Mouse (Mus musculus) heart, embryonic 15.5 days (tissue): ENCODE results near the gene Pip4k2c. TPM values are rescaled to one million over a fixed set of nuclear protein-coding genes. Genes with fewer than 3 reads are reported as not detected.
"Not testable (repeated sequence)": the region's sequence is repeated elsewhere in the genome, so short reads cannot be mapped to it uniquely, and the experiment has no call there.

ENCODE experiments used
- ATAC-seq: fragments of 200-750 bp; cut with Nextera tagmentation; replicated peaks from 2 replicates; pipeline ENCODE4 v1.8.0; 2017; ENCODE audit warnings: low read depth, moderate TSS enrichment; ENCODE audit not compliant: insufficient number of reproducible peaks, insufficient read depth, low FRiP score
- H3K27ac ChIP-seq: fragments of 300-500 bp; sonication (generic); 2 replicates; pipeline ENCODE4 v1.5.1; 2015; ENCODE audit warnings: mild to moderate bottlenecking, inconsistent platforms
- H3K27me3 ChIP-seq: fragments of 300-500 bp; sonication (generic); 2 replicates; pipeline ENCODE4 v1.6.1; 2015; ENCODE audit warnings: inconsistent platforms
- H3K36me3 ChIP-seq: fragments of 300-500 bp; sonication (generic); 2 replicates; pipeline ENCODE4 v1.6.1; 2015; ENCODE audit warnings: mild to moderate bottlenecking, inconsistent platforms
- H3K4me1 ChIP-seq: fragments of 300-500 bp; sonication (generic); replicated peaks from 2 replicates; pipeline ENCODE4 v1.6.1; 2015; ENCODE audit warnings: inconsistent platforms
- H3K4me2 ChIP-seq: fragments of 300-500 bp; sonication (generic); 2 replicates; pipeline ENCODE4 v1.6.1; 2015; ENCODE audit warnings: inconsistent platforms, mild to moderate bottlenecking, moderate library complexity
- H3K4me3 ChIP-seq: fragments of 300-500 bp; sonication (generic); 2 replicates; pipeline ENCODE4 v1.5.1; 2015; ENCODE audit warnings: mild to moderate bottlenecking, inconsistent platforms
- H3K9ac ChIP-seq: fragments of 300-500 bp; sonication (generic); 2 replicates; pipeline ENCODE4 v1.6.1; 2015; ENCODE audit warnings: mild to moderate bottlenecking, inconsistent platforms
- H3K9me3 ChIP-seq: fragments of 300-500 bp; sonication (generic); replicated peaks from 2 replicates; pipeline ENCODE4 v1.6.1; 2016; ENCODE audit warnings: inconsistent platforms
- WGBS: fragments of 180-500 bp; shearing (Covaris S2); methylation state at CpG from one replicate; pipeline ENCODE4 v1.1.7; 2015; ENCODE audit warnings: mixed read lengths; 5-methylcytosine and 5-hydroxymethylcytosine counted together
- polyA plus RNA-seq: library from polyadenylated mRNA; unstranded; fragments of >200 nt; fragmentation: Nextera tagmentation; extraction: Ambion mirVana; gene quantifications from 2 replicates; pipeline ENCODE4 v1.2.1, GENCODE M21; 2015

The Pip4k2c gene
- polyA plus RNA-seq, 1 experiment from 2014 or later: 23.2 TPM

GRCm38 (mm10) chr10:127166771-127167613 lies 44.4 kb downstream of the Pip4k2c start:
- H3K4me3 ChIP-seq: peak overlapping the region; percentile 59
- no peak overlapping the region for H3K27ac ChIP-seq
- H3K27me3 ChIP-seq: peaks cover 90% of the 10 kb centered on the region
- H3K9me3 ChIP-seq: no peaks in the 10 kb centered on the region
- no peak for ATAC-seq
- no peak overlapping the region for H3K9ac ChIP-seq
- H3K36me3 ChIP-seq: no peaks in the 10 kb centered on the region
- H3K4me2 ChIP-seq: peak overlapping the region; percentile 100
- 28% methylated on average over 15 of the region's 15 CpGs for WGBS
- peaks cover 41% of the 10 kb centered on the region for H3K4me1 ChIP-seq

DNA sequence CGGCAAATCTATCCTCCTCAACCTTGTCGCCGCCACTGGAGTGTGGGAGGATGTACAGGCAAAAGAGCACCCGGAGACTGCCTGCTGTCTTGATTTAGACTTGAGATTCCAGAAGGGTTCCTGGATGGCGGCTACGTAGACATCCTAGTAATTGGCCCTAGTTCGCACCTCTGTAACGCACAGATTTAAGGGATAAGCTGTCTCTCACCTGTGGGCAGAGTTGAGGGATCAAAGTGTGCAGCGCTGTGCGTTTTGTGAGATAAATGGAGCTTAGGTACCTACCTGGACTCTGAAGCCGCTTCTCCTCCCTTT lies 45.0 kb downstream of the Pip4k2c start:
- H3K9ac ChIP-seq: peak overlapping the region; percentile 59; the same call in 1 of the 2 replicates
- H3K27me3 ChIP-seq: peaks cover 84% of the 10 kb centered on the region
- peaks cover 40% of the 10 kb centered on the region for H3K4me1 ChIP-seq
- H3K27ac ChIP-seq: no peak overlapping the region
- H3K4me2 ChIP-seq: peak overlapping the region; percentile 100
- H3K9me3 ChIP-seq: no peaks in the 10 kb centered on the region
- no peaks in the 10 kb centered on the region for H3K36me3 ChIP-seq
- WGBS: 3% methylated on average over 11 of the region's 11 CpGs
- ATAC-seq: no peak
- H3K4me3 ChIP-seq: peak overlapping the region; percentile 59

DNA sequence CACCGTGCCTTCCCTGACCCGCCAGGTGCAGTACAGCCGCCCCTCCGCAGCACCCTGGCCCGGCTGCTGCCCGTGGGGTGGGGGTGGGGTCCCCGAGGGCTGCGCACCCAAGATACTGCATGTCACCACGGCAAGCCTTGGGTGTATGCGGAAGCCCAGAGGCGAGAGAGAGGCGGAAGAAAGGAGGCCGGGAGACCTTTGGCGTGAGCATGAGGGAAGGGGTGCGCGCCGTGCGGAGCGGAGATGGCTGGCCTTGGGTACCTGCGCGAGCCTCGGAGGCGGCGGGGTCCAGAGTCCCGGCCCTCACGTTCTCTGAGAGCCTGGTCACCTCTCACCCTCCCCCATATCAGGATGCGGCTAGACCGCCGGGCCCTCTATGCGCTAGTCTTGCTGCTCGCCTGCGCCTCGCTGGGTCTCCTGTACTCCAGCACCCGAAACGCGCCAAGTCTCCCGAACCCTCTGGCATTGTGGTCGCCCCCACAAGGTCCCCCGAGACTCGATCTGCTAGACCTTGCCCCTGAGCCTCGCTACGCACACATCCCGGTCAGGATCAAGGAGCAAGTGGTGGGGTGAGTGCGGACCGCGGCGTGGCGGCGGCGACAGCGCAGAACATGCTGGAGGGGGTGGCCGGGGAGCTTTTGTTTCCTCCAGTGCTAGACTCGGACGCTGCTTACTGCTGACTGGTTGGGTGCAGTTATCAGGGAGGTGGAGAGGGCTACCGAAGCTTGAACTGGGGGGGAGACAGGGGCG lies 45.6 kb downstream of the Pip4k2c start:
- Histone ChIP-seq H3K36me3 (no peaks in the 10 kb centered on the region), H3K9me3 (no peaks in the 10 kb centered on the region), H3K27me3 (peaks cover 79% of the 10 kb centered on the region), H3K4me1 (peaks cover 35% of the 10 kb centered on the region), H3K4me2 (peak overlapping the region; percentile 100), H3K9ac (peak overlapping the region; percentile 59), H3K4me3 (peak overlapping the region; percentile 59), H3K27ac (peak overlapping the region; percentile 25; the same call in 1 of the 2 replicates)
- under 1% methylated on average over 55 of the region's 56 CpGs for WGBS
- peak; percentile 48 for ATAC-seq

- Histone ChIP-seq H3K4me1 (peaks cover 30% of the 10 kb centered on the region), H3K36me3 (no peaks in the 10 kb centered on the region), H3K4me2 (peak overlapping the region; percentile 100), H3K4me3 (peak overlapping the region; percentile 59), H3K27ac (peak overlapping the region; percentile 25; the same call in 1 of the 2 replicates), H3K27me3 (peaks cover 73% of the 10 kb centered on the region), H3K9ac (peak overlapping the region; percentile 59), H3K9me3 (no peaks in the 10 kb centered on the region)
- peak; percentile 15; the same call in 1 of the 2 replicates for ATAC-seq
- under 1% methylated on average over 42 of the region's 42 CpGs for WGBS
Observed at GRCm38 (mm10) chr10:127165354-127165653, 46.1 kb downstream of the Pip4k2c start.

DNA sequence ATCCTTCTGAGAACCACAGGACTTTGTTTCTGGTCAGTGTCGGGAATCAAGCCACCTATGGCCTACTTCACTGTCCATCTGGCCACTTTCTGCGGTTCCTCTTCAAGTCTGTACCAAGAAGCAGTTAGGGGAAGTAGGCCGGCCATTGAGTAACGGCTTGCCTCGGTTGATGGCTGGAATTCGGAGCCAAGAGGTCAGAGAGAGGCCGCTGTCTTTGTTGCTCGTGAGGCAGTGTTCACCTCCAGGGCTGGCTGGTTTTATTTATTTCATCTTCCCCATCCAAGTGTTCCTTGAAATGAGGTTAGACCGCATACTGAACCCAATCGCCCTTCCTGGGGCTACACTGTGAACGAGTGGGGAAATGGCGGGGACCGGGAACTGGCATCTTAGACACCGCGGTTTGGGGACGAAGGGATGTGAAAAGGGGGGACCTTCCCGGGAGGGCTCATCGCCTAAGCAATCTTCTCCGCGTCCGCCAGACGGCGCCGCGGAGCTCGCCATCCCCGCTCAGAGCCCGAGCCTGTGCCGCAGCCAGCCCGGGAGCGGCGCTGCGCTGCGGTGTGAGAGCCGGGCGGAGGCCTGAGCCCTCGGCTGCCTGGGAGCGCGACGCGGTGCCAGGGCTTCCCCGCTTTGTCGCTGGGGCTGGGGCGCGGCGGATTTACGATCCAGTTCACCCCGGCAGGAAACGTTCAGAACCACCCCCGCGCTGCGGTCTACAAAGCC lies 46.6 kb downstream of the Pip4k2c start, which contains the start of gene B4galnt1:
B4galnt1 (plus strand) TSS at position 595 of the 723 bp plus-strand sequence.
- Histone ChIP-seq H3K9ac (peak within 1 kb of the TSS; percentile 59), H3K4me3 (peak within 1 kb of the TSS; percentile 59), H3K9me3 (no peaks in the 10 kb centered on the region), H3K36me3 (no peaks in the 10 kb centered on the region), H3K27ac (peak within 1 kb of the TSS; percentile 25; the same call in 1 of the 2 replicates), H3K4me1 (peaks cover 24% of the 10 kb centered on the region), H3K27me3 (peaks cover 68% of the 10 kb centered on the region), H3K4me2 (peak within 1 kb of the TSS; percentile 100)
- WGBS: 2% methylated on average over 52 of the region's 52 CpGs
- ATAC-seq: peak; percentile 73

GRCm38 (mm10) chr10:127164190-127164589 lies 47.2 kb downstream of the Pip4k2c start:
- H3K27ac ChIP-seq: no peak overlapping the region
- 0 out of 2 replicates have a peak overlapping the region, but pooled peaks have one; percentile 100 for H3K4me2 ChIP-seq
- no peak for ATAC-seq
- peaks cover 62% of the 10 kb centered on the region for H3K27me3 ChIP-seq
- no peak overlapping the region for H3K4me3 ChIP-seq
- WGBS: 82% methylated on average over 4 of the region's 4 CpGs
- H3K36me3 ChIP-seq: no peaks in the 10 kb centered on the region
- H3K4me1 ChIP-seq: peaks cover 24% of the 10 kb centered on the region
- H3K9me3 ChIP-seq: no peaks in the 10 kb centered on the region
- no peak overlapping the region for H3K9ac ChIP-seq

DNA sequence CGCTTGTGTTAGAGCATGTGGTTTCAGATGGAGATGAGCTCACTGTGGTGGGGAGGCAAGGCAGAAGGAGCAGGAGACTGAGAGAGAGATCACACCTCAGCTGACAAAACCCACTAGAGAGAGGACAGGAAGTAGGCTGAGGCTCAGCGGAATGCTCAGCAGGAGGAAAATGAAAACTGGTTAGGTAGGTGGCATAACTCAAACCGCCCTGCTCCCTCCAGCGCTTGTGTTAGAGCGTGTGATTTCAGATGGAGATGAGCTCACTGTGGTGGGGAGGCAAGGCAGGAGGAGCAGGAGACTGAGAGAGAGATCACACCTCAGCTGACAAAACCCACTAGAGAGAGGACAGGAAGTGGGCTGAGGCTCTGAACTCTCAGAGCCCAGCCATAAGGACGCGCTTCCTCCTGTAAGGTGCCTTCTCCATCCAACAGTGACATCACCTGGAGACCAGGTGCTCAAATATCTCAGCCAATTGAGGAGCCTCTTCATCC lies 48.6 kb downstream of the Pip4k2c start:
- not testable (repeated sequence) for H3K36me3 ChIP-seq, H3K27ac ChIP-seq, H3K9ac ChIP-seq, H3K9me3 ChIP-seq, ATAC-seq, H3K4me3 ChIP-seq, H3K4me2 ChIP-seq
- H3K27me3 ChIP-seq: peaks cover 49% of the 10 kb centered on the region
- H3K4me1 ChIP-seq: peaks cover 22% of the 10 kb centered on the region
- WGBS: 39% methylated on average over 7 of the region's 7 CpGs

GRCm38 (mm10) chr10:127160728-127161127 lies 50.7 kb downstream of the Pip4k2c start:
- Histone ChIP-seq H3K4me3 (no peak overlapping the region), H3K27me3 (peaks cover 29% of the 10 kb centered on the region), H3K9ac (no peak overlapping the region), H3K9me3 (no peaks in the 10 kb centered on the region), H3K4me1 (peaks cover 11% of the 10 kb centered on the region), H3K27ac (no peak overlapping the region), H3K4me2 (no peak overlapping the region), H3K36me3 (no peaks in the 10 kb centered on the region)
- no peak for ATAC-seq
- WGBS: 52% methylated on average over 3 of the region's 3 CpGs

- peaks cover 22% of the 10 kb centered on the region for H3K27me3 ChIP-seq
- no peak overlapping the region for H3K9ac ChIP-seq
- H3K4me3 ChIP-seq: no peak overlapping the region
- H3K9me3 ChIP-seq: no peaks in the 10 kb centered on the region
- H3K4me2 ChIP-seq: no peak overlapping the region
- 75% methylated on average over 9 of the region's 9 CpGs for WGBS
- peaks cover 5% of the 10 kb centered on the region for H3K4me1 ChIP-seq
- ATAC-seq: no peak
- H3K36me3 ChIP-seq: no peaks in the 10 kb centered on the region
- H3K27ac ChIP-seq: no peak overlapping the region
Observed at GRCm38 (mm10) chr10:127160081-127160480, 51.3 kb downstream of the Pip4k2c start.

DNA sequence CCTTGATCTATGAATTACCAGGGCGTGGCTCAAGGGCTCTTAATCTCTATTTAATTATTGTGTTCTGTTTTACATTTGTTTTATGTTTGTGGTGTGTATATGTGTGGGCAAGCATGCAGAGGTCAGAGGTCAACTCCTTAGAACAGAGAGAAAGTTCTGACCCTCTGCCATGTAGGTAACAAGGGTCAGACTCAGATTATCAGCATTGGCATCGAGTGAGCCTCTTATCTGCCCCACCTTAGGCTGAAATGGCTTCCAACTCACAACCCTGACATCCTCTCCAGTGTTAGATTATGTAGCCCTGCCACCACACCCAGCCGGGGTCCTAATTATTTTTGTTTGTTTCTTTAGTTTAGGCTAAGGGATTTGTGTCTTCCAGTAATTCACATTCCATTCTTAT lies 52.9 kb downstream of the Pip4k2c start:
- Histone ChIP-seq H3K27ac (no peak overlapping the region), H3K9me3 (no peaks in the 10 kb centered on the region)
- WGBS: 56% methylated on average over 3 of the region's 3 CpGs

GRCm38 (mm10) chr10:127156511-127156910 lies 54.9 kb downstream of the Pip4k2c start:
- 79% methylated on average over 1 of the region's 1 CpGs for WGBS
- no peak overlapping the region for H3K9ac ChIP-seq
- H3K4me1 ChIP-seq: no peaks in the 10 kb centered on the region
- no peaks in the 10 kb centered on the region for H3K36me3 ChIP-seq
- H3K4me2 ChIP-seq: no peak overlapping the region
- ATAC-seq: no peak
- H3K27me3 ChIP-seq: no peaks in the 10 kb centered on the region
- H3K4me3 ChIP-seq: no peak overlapping the region
- no peaks in the 10 kb centered on the region for H3K9me3 ChIP-seq
- no peak overlapping the region for H3K27ac ChIP-seq

More for the DNA sequence above, 52.9 kb downstream of the Pip4k2c start:
- Histone ChIP-seq H3K4me2 (no peak overlapping the region), H3K4me1 (no peaks in the 10 kb centered on the region), H3K4me3 (no peak overlapping the region), H3K27me3 (peaks cover 7% of the 10 kb centered on the region), H3K9ac (no peak overlapping the region), H3K36me3 (no peaks in the 10 kb centered on the region)
- no peak for ATAC-seq
